Mouse (Mus musculus) stomach, embryonic 15.5 days (tissue): ENCODE results near the gene Arpc3. TPM values are rescaled to one million over a fixed set of nuclear protein-coding genes. Genes with fewer than 3 reads are reported as not detected.
A peak's percentile ranks its signal among the peaks of the same experiment; 100 is the strongest.

Source experiments
- ATAC-seq: fragments of 200-750 bp; cut with Nextera tagmentation; 2 replicates; pipeline ENCODE4 v1.8.0; 2017; ENCODE audit warnings: low read depth, moderate number of reproducible peaks, moderate TSS enrichment; ENCODE audit not compliant: insufficient read depth, low FRiP score
- H3K27ac ChIP-seq: fragments of 300-500 bp; sonication (generic); 2 replicates; pipeline ENCODE4 v1.5.1; 2015; ENCODE audit warnings: mild to moderate bottlenecking, inconsistent platforms
- H3K27me3 ChIP-seq: fragments of 300-500 bp; sonication (generic); replicated peaks from 2 replicates; pipeline ENCODE4 v1.6.1; 2015; ENCODE audit warnings: inconsistent platforms
- H3K36me3 ChIP-seq: fragments of 300-500 bp; sonication (generic); 2 replicates; pipeline ENCODE4 v1.6.1; 2015; ENCODE audit warnings: inconsistent platforms
- H3K4me1 ChIP-seq: fragments of 300-500 bp; sonication (generic); 2 replicates; pipeline ENCODE4 v1.6.1; 2015; ENCODE audit warnings: inconsistent platforms
- H3K4me2 ChIP-seq: fragments of 300-500 bp; sonication (generic); 2 replicates; pipeline ENCODE4 v1.6.1; 2015; ENCODE audit warnings: mild to moderate bottlenecking, inconsistent platforms
- H3K4me3 ChIP-seq: fragments of 300-500 bp; sonication (generic); replicated peaks from 2 replicates; pipeline ENCODE4 v1.5.1; 2015; ENCODE audit warnings: inconsistent platforms
- H3K9ac ChIP-seq: fragments of 300-500 bp; sonication (generic); 2 replicates; pipeline ENCODE4 v1.6.1; 2015; ENCODE audit warnings: inconsistent platforms
- H3K9me3 ChIP-seq: fragments of 300-500 bp; sonication (generic); 2 replicates; pipeline ENCODE4 v1.6.1; 2016; ENCODE audit warnings: inconsistent platforms
- WGBS: fragments of 180-500 bp; shearing (Covaris S2); methylation state at CpG from one replicate; pipeline ENCODE4 v1.1.7; 2015; 5-methylcytosine and 5-hydroxymethylcytosine counted together
- polyA plus RNA-seq: library from polyadenylated mRNA; unstranded; fragments of >200 nt; fragmentation: Nextera tagmentation; extraction: Ambion mirVana; gene quantifications from 2 replicates; pipeline ENCODE4 v1.2.1, GENCODE M21; 2015

Arpc3 gene
- polyA plus RNA-seq, 1 experiment from 2014 or later: 148 TPM

GRCm38 (mm10) chr5:122422071-122422964 is 30.6 kb downstream of the Arpc3 start:
- peak overlapping the region; percentile 99 for H3K4me3 ChIP-seq
- no peaks in the 10 kb centered on the region for H3K27me3 ChIP-seq
- under 1% methylated on average over 73 of the region's 73 CpGs for WGBS
- H3K4me1 ChIP-seq: peaks cover 13% of the 10 kb centered on the region
- peak overlapping the region; percentile 87 for H3K9ac ChIP-seq
- peak; percentile 87 for ATAC-seq
- H3K9me3 ChIP-seq: no peaks in the 10 kb centered on the region
- H3K36me3 ChIP-seq: no peaks in the 10 kb centered on the region
- H3K27ac ChIP-seq: peak overlapping the region; percentile 92
- peak overlapping the region; percentile 96 for H3K4me2 ChIP-seq

GRCm38 (mm10) chr5:122423083-122423482 is 31.4 kb downstream of the Arpc3 start:
- ATAC-seq: no peak
- H3K27ac ChIP-seq: no peak overlapping the region
- WGBS: 26% methylated on average over 15 of the region's 15 CpGs

DNA sequence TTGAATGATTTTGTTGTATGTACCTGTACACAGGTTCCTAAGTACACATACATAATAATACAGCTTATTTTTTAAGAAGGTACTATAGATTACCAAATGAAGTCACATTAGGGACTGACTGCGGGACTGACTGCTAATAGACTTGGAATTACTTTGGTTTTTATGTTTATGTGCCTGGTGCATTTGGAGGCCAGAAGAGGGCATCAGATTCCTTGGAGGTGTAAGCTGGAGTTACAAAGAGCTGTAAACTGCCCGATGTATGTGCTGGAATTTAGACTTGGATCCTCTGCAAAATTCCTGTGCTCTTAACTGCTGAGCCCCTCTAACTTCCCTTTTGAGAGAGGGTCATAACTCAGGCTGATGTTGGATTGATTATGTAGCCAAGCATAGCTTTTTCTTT is 33.9 kb downstream of the Arpc3 start:
- Histone ChIP-seq H3K9me3 (no peaks in the 10 kb centered on the region), H3K4me3 (no peak overlapping the region), H3K27me3 (no peaks in the 10 kb centered on the region), H3K4me2 (no peak overlapping the region), H3K36me3 (peaks cover 21% of the 10 kb centered on the region; the same call in 1 of the 2 replicates), H3K9ac (no peak overlapping the region), H3K4me1 (peaks cover 13% of the 10 kb centered on the region), H3K27ac (no peak overlapping the region)
- 72% methylated on average over 2 of the region's 2 CpGs for WGBS
- no peak for ATAC-seq

More at GRCm38 (mm10) chr5:122423083-122423482, 31.4 kb downstream of the Arpc3 start:
- peak overlapping the region; percentile 87 for H3K9ac ChIP-seq
- H3K27me3 ChIP-seq: no peaks in the 10 kb centered on the region
- peak overlapping the region; percentile 96 for H3K4me2 ChIP-seq
- H3K4me3 ChIP-seq: peak overlapping the region; percentile 99
- H3K9me3 ChIP-seq: no peaks in the 10 kb centered on the region
- peaks cover 13% of the 10 kb centered on the region for H3K4me1 ChIP-seq
- H3K36me3 ChIP-seq: peaks cover 3% of the 10 kb centered on the region; the same call in 1 of the 2 replicates

DNA sequence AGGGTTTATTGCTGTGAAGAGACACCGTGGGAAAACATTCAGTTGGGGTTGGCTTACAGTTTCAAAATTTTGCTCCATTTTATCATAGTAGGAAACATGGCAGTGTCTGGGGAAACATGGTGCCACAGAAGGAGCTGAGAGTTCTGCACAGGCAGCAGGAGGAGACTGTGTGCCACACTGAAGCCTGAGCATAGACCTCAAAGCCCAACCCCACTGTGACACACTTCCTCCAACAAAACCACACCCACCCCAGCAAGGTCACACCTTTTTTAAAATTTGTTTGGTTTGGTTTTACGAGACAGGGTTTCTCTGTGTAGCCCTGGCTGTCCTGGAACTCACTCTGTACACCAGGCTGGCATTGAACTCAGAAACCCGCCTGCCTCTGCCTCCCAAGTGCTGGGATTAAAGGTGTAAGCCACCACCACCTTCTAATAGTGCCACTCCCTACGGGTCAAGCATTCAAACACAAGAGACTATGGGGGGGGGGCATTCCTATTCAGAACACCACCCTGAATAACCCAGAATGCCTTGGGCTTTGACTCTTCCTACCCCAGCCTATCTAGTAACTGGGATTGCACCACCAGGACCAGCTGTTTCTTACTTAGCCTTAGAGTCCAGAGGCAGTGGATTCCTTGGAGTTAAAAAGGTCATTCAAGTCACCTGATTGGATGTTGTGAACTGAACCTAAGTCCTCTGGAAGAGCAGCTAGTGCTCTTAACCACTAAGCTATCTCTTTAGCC is 38.5 kb downstream of the Arpc3 start:
- peaks cover 38% of the 10 kb centered on the region for H3K36me3 ChIP-seq
- 86% methylated on average over 4 of the region's 4 CpGs for WGBS

GRCm38 (mm10) chr5:122431221-122431620 is 39.5 kb downstream of the Arpc3 start:
- 88% methylated on average over 8 of the region's 8 CpGs for WGBS
- Histone ChIP-seq H3K9me3 (no peaks in the 10 kb centered on the region), H3K4me3 (no peak overlapping the region), H3K4me1 (no peaks in the 10 kb centered on the region), H3K4me2 (no peak overlapping the region), H3K27ac (no peak overlapping the region), H3K9ac (no peak overlapping the region), H3K27me3 (no peaks in the 10 kb centered on the region), H3K36me3 (peaks cover 46% of the 10 kb centered on the region)
- no peak for ATAC-seq

More for the DNA sequence above, 38.5 kb downstream of the Arpc3 start:
- H3K9ac ChIP-seq: no peak overlapping the region
- no peak overlapping the region for H3K27ac ChIP-seq
- no peaks in the 10 kb centered on the region for H3K27me3 ChIP-seq
- H3K4me1 ChIP-seq: no peaks in the 10 kb centered on the region
- no peak overlapping the region for H3K4me3 ChIP-seq
- no peak overlapping the region for H3K4me2 ChIP-seq
- H3K9me3 ChIP-seq: no peaks in the 10 kb centered on the region
- ATAC-seq: no peak

GRCm38 (mm10) chr5:122434541-122434940 is 42.9 kb downstream of the Arpc3 start:
- ATAC-seq: no peak
- Histone ChIP-seq H3K4me3 (no peak overlapping the region), H3K27me3 (no peaks in the 10 kb centered on the region), H3K4me2 (no peak overlapping the region), H3K36me3 (peaks cover 63% of the 10 kb centered on the region), H3K4me1 (no peaks in the 10 kb centered on the region), H3K9ac (no peak overlapping the region), H3K9me3 (no peaks in the 10 kb centered on the region), H3K27ac (no peak overlapping the region)
- WGBS: 78% methylated on average over 4 of the region's 4 CpGs

GRCm38 (mm10) chr5:122439400-122440094 is 47.9 kb downstream of the Arpc3 start:
- Histone ChIP-seq H3K36me3 (peaks cover 84% of the 10 kb centered on the region), H3K4me3 (no peak overlapping the region), H3K9me3 (no peaks in the 10 kb centered on the region), H3K27me3 (no peaks in the 10 kb centered on the region), H3K4me2 (no peak overlapping the region), H3K9ac (no peak overlapping the region), H3K4me1 (no peaks in the 10 kb centered on the region), H3K27ac (no peak overlapping the region; the same call in 1 of the 2 replicates)
- no peak for ATAC-seq
- WGBS: 65% methylated on average over 19 of the region's 19 CpGs

- Histone ChIP-seq H3K27ac (no peak overlapping the region), H3K36me3 (peaks cover 88% of the 10 kb centered on the region), H3K27me3 (no peaks in the 10 kb centered on the region), H3K4me2 (no peak overlapping the region), H3K4me3 (no peak overlapping the region), H3K9me3 (no peaks in the 10 kb centered on the region), H3K9ac (no peak overlapping the region), H3K4me1 (no peaks in the 10 kb centered on the region)
- no peak for ATAC-seq
- WGBS: 86% methylated on average over 12 of the region's 12 CpGs
Observed at GRCm38 (mm10) chr5:122440095-122440630, 48.5 kb downstream of the Arpc3 start.

- Histone ChIP-seq H3K36me3 (peaks cover 60% of the 10 kb centered on the region), H3K4me1 (no peaks in the 10 kb centered on the region), H3K27ac (no peak overlapping the region), H3K9ac (no peak overlapping the region), H3K9me3 (no peaks in the 10 kb centered on the region), H3K4me2 (no peak overlapping the region), H3K4me3 (no peak overlapping the region), H3K27me3 (no peaks in the 10 kb centered on the region)
- ATAC-seq: no peak
- 91% methylated on average over 10 of the region's 10 CpGs for WGBS
Observed at GRCm38 (mm10) chr5:122444492-122444891, 52.8 kb downstream of the Arpc3 start.

- WGBS: 91% methylated on average over 11 of the region's 11 CpGs
- no peak for ATAC-seq
- no peak overlapping the region for H3K4me2 ChIP-seq
- no peak overlapping the region for H3K4me3 ChIP-seq
- H3K9ac ChIP-seq: no peak overlapping the region
- H3K27me3 ChIP-seq: no peaks in the 10 kb centered on the region
- peaks cover 53% of the 10 kb centered on the region for H3K36me3 ChIP-seq
- no peaks in the 10 kb centered on the region for H3K9me3 ChIP-seq
- H3K27ac ChIP-seq: no peak overlapping the region
- H3K4me1 ChIP-seq: no peaks in the 10 kb centered on the region
Observed at GRCm38 (mm10) chr5:122445051-122445610, 53.5 kb downstream of the Arpc3 start.

DNA sequence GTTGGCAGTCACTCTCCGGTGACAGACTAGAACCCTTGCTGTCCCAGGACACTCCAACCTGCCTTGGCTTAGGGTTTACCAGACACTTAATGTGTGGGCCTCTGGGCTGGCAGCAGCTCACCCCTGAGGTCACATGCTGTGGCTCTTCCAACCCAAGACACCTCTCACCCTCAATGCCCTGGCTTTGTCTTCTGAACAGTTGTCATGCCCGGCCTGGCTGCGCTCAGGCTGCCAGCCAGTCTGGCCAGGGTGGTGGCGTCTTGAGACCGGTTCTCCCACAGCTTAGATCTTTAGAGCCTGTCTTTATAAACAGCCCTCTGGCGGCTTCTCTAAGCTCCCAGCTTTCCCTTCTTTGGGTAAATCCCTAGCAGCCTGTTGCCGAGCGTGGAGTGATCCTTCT is 56.2 kb downstream of the Arpc3 start:
- Histone ChIP-seq H3K36me3 (peaks cover 28% of the 10 kb centered on the region), H3K4me1 (no peaks in the 10 kb centered on the region), H3K4me3 (no peak overlapping the region), H3K9ac (no peak overlapping the region), H3K4me2 (no peak overlapping the region), H3K27ac (no peak overlapping the region), H3K9me3 (no peaks in the 10 kb centered on the region), H3K27me3 (no peaks in the 10 kb centered on the region)
- no peak for ATAC-seq
- 77% methylated on average over 8 of the region's 8 CpGs for WGBS
